Mouse (Mus musculus): ENCODE measurements at regions not wholly inside any gene's neighbourhood (a gene's known extent, or its start where the extent isn't known, plus 50 kb on each side); places are given as distances from the start of the nearest gene placed in this dataset.

DNA sequence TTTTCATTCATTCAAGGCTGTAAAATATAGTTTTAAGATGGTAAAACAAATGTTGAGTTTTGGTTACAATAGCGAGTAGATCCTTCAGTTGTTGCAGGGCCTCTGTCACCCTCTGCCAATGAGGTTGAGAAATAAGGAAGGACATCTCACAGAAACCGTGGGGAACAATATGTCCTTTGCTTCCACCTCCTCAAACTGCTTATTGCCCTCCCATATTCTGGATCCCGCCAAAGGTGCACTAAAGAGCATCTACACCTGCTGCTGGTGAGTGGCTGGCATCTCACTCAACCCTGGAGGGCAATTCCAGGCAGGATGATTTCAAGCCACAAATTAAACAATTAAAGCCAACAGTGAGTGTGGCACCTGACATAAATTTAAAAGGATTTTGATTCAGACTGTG is 53.4 kb downstream of the Prr30 start:
- no peak for DNase-seq (ENCODE audit: low spot score in 2 of 2)

GRCm38 (mm10) chr14:101137426-101137825 is 62.7 kb downstream of the Prr30 start:
- DNase-seq (ENCODE audit: low spot score in 2 of 2): peak in 1 of 2 experiments; percentile 7

Data from left cerebral cortex, adult 9 months (tissue).